Mouse (Mus musculus) embryonic facial prominence, embryonic 14.5 days (tissue): ENCODE measurements around the gene Ddx42. TPM values are rescaled to one million over a fixed set of nuclear protein-coding genes. Genes with fewer than 3 reads are reported as not detected.
A peak's percentile ranks its signal among the peaks of the same experiment; 100 is the strongest.

Experiments used
- ATAC-seq: fragments of 200-750 bp; cut with Nextera tagmentation; 2 replicates; pipeline ENCODE4 v1.8.0; 2017; ENCODE audit warnings: low read depth, moderate number of reproducible peaks, moderate TSS enrichment
- DNase-seq: peaks from one replicate; pipeline ENCODE4 v3.0.0-alpha.2; 2015; ENCODE audit warnings: low spot score
- H3K27ac ChIP-seq: fragments of 300-500 bp; sonication (generic); replicated peaks from 2 replicates; pipeline ENCODE4 v1.5.1; 2014; ENCODE audit warnings: low read depth, mild to moderate bottlenecking, low read length, moderate library complexity
- H3K27me3 ChIP-seq: fragments of 300-500 bp; sonication (generic); replicated peaks from 2 replicates; pipeline ENCODE4 v1.6.1; 2014; ENCODE audit warnings: low read length; ENCODE audit not compliant: control insufficient read depth, insufficient read depth
- H3K36me3 ChIP-seq: fragments of 300-500 bp; sonication (generic); 2 replicates; pipeline ENCODE4 v1.6.1; 2014; ENCODE audit warnings: low read length, mixed read lengths; ENCODE audit not compliant: control insufficient read depth, insufficient read depth
- H3K4me1 ChIP-seq: fragments of 300-500 bp; sonication (generic); 2 replicates; pipeline ENCODE4 v1.6.1; 2014; ENCODE audit warnings: antibody characterized with exemption, low read length; ENCODE audit not compliant: control insufficient read depth, insufficient read depth
- H3K4me2 ChIP-seq: fragments of 300-500 bp; sonication (generic); 2 replicates; pipeline ENCODE4 v1.6.1; 2014; ENCODE audit warnings: low read depth, mild to moderate bottlenecking, low read length, moderate library complexity, mixed read lengths
- H3K4me3 ChIP-seq: fragments of 300-500 bp; sonication (generic); 2 replicates; pipeline ENCODE4 v1.5.1; 2014; ENCODE audit warnings: low read depth, mild to moderate bottlenecking, low read length
- H3K9ac ChIP-seq: fragments of 300-500 bp; sonication (generic); 2 replicates; pipeline ENCODE4 v1.6.1; 2014; ENCODE audit warnings: low read depth, mild to moderate bottlenecking, low read length, moderate library complexity, mixed read lengths
- H3K9me3 ChIP-seq: fragments of 300-500 bp; sonication (generic); 2 replicates; pipeline ENCODE4 v1.6.1; 2016; ENCODE audit warnings: low read length; ENCODE audit not compliant: control insufficient read depth
- WGBS: fragments of 180-500 bp; shearing (Covaris S2); extraction: QIAGEN DNeasy Blood & Tissue Kit; methylation state at CpG from one replicate; pipeline ENCODE4 v1.1.7; 2014; 5-methylcytosine and 5-hydroxymethylcytosine counted together
- polyA plus RNA-seq: library from polyadenylated mRNA; unstranded; fragments of >200 nt; fragmentation: Nextera tagmentation; extraction: Ambion mirVana; gene quantifications from 2 replicates; pipeline ENCODE4 v1.2.1, GENCODE M21; 2014

The Ddx42 gene
- polyA plus RNA-seq, 1 experiment from 2014 or later = 62.7 TPM

DNA sequence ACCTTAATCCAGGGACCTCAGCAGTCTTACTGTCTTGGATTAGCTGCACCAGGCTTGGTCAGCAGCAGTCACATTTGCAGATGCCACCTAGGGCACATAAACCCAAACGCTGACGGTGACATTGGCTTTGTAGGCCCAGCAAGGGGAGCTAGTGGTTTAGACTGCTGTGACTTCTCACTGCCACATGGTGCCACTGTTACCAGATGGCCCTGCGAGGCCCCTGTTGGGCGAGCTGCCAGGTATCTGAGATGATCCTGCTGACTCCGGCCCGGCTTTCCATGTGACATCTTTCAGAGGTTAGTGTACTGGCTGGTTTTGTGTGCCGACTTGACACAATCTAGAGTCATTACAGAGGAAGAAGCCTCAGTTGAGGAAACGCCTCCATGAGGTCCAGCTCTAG lies 72.6 kb downstream of the Ddx42 start:
- Histone ChIP-seq H3K27ac (no peak overlapping the region), H3K27me3 (no peaks in the 10 kb centered on the region), H3K4me3 (no peak overlapping the region), H3K4me2 (no peak overlapping the region), H3K4me1 (peaks cover 17% of the 10 kb centered on the region; the same call in 1 of the 2 replicates), H3K9ac (no peak overlapping the region), H3K36me3 (no peaks in the 10 kb centered on the region), H3K9me3 (no peaks in the 10 kb centered on the region)
- ATAC-seq = no peak
- DNase-seq = peak; percentile 64
- WGBS = 64% methylated on average over 8 of the region's 8 CpGs

DNA sequence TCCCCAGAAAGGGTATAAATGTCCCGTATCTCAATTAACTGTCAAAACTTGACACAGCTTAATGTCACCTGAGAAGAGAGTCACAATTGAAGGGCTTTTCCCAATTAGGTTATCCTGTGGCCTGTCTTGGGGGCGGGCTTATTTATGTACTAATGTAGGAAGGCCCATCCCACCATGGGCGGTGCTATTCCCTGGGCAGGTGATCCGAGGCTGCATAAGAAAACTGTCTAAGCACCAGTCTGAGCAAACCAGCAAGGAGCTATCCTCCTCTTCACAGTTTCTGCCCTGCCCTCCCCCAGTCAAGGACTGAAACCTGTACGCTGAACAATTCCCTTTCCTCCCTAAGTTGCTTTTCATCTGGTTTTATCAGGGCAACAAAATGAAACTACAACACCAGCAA lies 73.7 kb downstream of the Ddx42 start:
- H3K27ac ChIP-seq = no peak overlapping the region
- no peak overlapping the region for H3K4me2 ChIP-seq
- H3K9me3 ChIP-seq = no peaks in the 10 kb centered on the region
- no peak overlapping the region for H3K4me3 ChIP-seq
- no peak for ATAC-seq
- no peaks in the 10 kb centered on the region for H3K36me3 ChIP-seq
- H3K9ac ChIP-seq = no peak overlapping the region
- H3K4me1 ChIP-seq = peaks cover 17% of the 10 kb centered on the region; the same call in 1 of the 2 replicates
- no peak for DNase-seq
- WGBS = 91% methylated on average over 5 of the region's 5 CpGs
- no peaks in the 10 kb centered on the region for H3K27me3 ChIP-seq

DNA sequence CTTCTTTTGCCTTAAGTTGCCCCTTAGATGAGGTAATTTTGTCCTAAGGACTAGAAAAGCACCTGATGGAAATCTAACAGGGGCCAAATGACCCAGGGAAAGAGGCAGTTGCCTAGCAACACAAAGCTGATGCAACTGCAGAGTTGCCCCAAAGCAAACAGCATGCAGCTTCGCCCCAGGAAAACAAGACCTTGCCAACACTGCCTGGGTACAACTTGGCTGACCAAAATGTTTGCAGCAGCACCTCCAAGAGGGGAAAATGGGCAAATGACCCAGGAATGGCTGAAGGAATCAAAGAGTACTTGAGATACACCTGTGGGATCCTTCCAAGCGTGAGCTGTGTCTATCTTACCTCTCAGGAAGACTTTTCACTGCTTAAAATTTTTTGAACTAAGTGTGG lies 75.1 kb downstream of the Ddx42 start:
- 88% methylated on average over 2 of the region's 2 CpGs for WGBS
- Histone ChIP-seq H3K4me2 (no peak overlapping the region), H3K4me3 (no peak overlapping the region), H3K9ac (no peak overlapping the region), H3K36me3 (no peaks in the 10 kb centered on the region), H3K27me3 (no peaks in the 10 kb centered on the region), H3K27ac (no peak overlapping the region), H3K4me1 (peaks cover 9% of the 10 kb centered on the region; the same call in 1 of the 2 replicates), H3K9me3 (no peaks in the 10 kb centered on the region)
- ATAC-seq (no peak), DNase-seq (no peak)

Other genes starting within 250 kb of the Ddx42 start
- 1.00 and 1.3 TPM in 2 replicates for gene Ace, start 249.0 kb upstream of the Ddx42 start, polyA plus RNA-seq
- gene Ace3, start 222.3 kb upstream of the Ddx42 start, polyA plus RNA-seq = not detected in 2 replicates
- gene Kcnh6, start 208.8 kb upstream of the Ddx42 start, polyA plus RNA-seq = 2.5 and 2.6 TPM in 2 replicates
- 56.0 and 62.8 TPM in 2 replicates for gene Dcaf7, start 180.1 kb upstream of the Ddx42 start, polyA plus RNA-seq
- gene Taco1, start 150.9 kb upstream of the Ddx42 start, polyA plus RNA-seq = 7.8 and 8.2 TPM in 2 replicates
- 30.4 and 31.9 TPM in 2 replicates for gene Map3k3, start 132.3 kb upstream of the Ddx42 start, polyA plus RNA-seq
- not detected in 2 replicates for gene Gm10840, start 56.1 kb upstream of the Ddx42 start, polyA plus RNA-seq
- 169 and 216 TPM in 2 replicates for gene Limd2, start 56.1 kb upstream of the Ddx42 start, polyA plus RNA-seq
- 24.0 and 26.2 TPM in 2 replicates for gene Strada, start 14.8 kb upstream of the Ddx42 start, polyA plus RNA-seq
- gene Ccdc47, start 582 bp upstream of the Ddx42 start, polyA plus RNA-seq = 76.0 and 77.4 TPM in 2 replicates
- 47.9 and 58.1 TPM in 2 replicates for gene Ftsj3, start 39.2 kb downstream of the Ddx42 start, polyA plus RNA-seq
- gene Psmc5, start 39.2 kb downstream of the Ddx42 start, polyA plus RNA-seq = 231 and 259 TPM in 2 replicates
- 87.6 and 102 TPM in 2 replicates for gene Smarcd2, start 56.0 kb downstream of the Ddx42 start, polyA plus RNA-seq
- gene Tcam1, start 59.7 kb downstream of the Ddx42 start, polyA plus RNA-seq = 0.24 and 0.74 TPM in 2 replicates
- not detected in 2 replicates for gene Gh, start 84.9 kb downstream of the Ddx42 start, polyA plus RNA-seq
- 3.2 and 3.7 TPM in 2 replicates for gene Cd79b, start 97.8 kb downstream of the Ddx42 start, polyA plus RNA-seq
- gene Scn4a, start 136.4 kb downstream of the Ddx42 start, polyA plus RNA-seq = 0.98 and 1.5 TPM in 2 replicates
- 0.92 and 0.93 TPM in 2 replicates for gene Prr29, start 148.5 kb downstream of the Ddx42 start, polyA plus RNA-seq
- 42.2 and 44.3 TPM in 2 replicates for gene Icam2, start 171.1 kb downstream of the Ddx42 start, polyA plus RNA-seq